Mouse (Mus musculus): ENCODE results near the gene Zmynd8. TPM values are rescaled to one million over a fixed set of nuclear protein-coding genes. Genes with fewer than 3 reads are reported as not detected.

The Zmynd8 gene
- polyA plus RNA-seq, 1 experiment, result 29.8 TPM

DNA sequence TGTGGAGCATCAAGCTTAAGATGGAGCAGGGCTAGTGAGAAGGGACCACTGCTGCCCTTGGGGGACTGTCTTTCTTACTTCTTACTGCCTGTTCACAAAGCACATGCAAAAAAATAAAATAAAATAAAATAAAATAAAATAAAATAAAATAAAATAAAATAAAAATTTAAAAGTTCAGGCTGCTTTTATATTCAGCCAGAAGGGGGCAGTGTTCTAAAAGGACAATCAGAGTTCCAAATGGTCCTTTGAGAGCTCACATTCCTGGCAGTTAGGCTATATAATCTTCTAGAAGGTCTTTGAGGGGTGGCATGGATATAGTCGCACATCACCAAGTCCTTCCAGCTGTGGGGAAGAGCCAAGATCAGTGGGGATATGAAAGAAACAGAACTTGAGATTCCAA is 112.3 kb downstream of the Zmynd8 start:
- DNase-seq, result no peak
- Histone ChIP-seq H3K4me3 (replicated peaks; ENCODE audit: extremely low read depth, low read depth, low read length) (no peak overlapping the region), H3K4me1 (ENCODE audit: control insufficient read depth, insufficient read depth, low read length) (no peaks in the 10 kb centered on the region)
- WGBS, result 73% methylated on average over 1 of the region's 1 CpGs
- TF ChIP-seq POLR2A (IDR thresholded peaks at IDR 0.05; ENCODE audit: borderline replicate concordance, extremely low read depth, low read depth, low read length) (no peak), CTCF (IDR thresholded peaks at IDR 0.05; ENCODE audit: insufficient read depth, low read length) (no peak)

DNA sequence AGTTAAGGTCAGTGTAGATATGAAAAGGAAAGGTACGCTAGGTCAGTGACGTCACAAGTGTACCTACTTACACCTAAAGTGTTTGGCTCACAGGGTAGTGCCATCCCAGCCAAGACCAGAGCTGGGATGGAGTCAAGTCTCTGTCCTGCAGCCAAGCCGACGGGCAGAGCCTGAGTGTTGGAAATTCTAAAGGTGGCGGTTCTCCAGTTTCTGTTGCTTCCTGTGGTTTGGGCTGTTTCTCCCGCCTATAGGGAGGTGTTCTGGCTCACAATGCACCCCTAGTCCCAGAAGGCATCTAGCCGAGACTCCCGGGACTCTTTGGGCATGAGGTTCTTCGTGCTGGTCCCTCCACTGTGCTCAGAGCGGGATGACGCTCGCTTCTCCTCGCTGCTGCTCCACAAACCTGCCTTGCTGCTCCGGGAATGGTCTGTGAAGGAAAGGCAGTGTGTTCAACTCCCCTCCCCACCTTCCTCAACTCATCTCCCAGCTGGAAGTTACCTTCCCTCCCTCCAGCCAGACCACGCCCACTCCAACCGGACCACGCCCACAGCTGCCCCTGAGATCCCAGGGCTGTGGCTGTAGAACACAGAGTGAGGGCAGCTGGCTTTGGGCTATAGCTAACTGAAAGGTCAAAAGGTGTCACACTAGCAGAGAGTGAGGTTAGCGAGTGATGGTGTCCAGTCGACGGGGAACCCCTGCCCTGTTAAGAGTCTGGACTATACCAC is 113.3 kb downstream of the Zmynd8 start:
- Histone ChIP-seq H3K4me3 (replicated peaks; ENCODE audit: extremely low read depth, low read depth, low read length) (no peak overlapping the region), H3K4me1 (ENCODE audit: control insufficient read depth, insufficient read depth, low read length) (no peaks in the 10 kb centered on the region)
- no peak for TF ChIP-seq POLR2A (IDR thresholded peaks at IDR 0.05; ENCODE audit: borderline replicate concordance, extremely low read depth, low read depth, low read length)
- no peak for DNase-seq
- WGBS, result 87% methylated on average over 20 of the region's 20 CpGs

DNA sequence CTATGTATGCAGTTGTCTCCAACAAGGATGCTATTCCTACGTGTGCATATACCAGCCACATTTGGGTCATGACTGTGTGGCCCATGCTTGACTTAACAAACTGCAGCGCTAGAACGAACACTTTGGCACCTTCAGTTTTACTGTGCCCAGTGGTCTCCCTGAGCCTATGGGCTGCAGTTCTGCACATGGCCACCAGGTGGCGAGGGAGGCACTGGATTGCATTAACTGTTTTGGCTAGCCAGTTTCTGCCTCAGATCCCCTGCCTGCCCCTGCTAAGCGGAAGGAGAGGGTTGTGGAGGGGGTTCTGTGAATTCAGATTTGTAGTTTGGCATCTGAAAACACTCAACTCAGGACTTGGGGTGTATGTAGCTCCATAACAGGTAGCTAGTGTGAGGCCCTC is 116.5 kb downstream of the Zmynd8 start:
- no peak overlapping the region for H3K4me3 ChIP-seq (replicated peaks; ENCODE audit: extremely low read depth, low read depth, low read length)
- DNase-seq, result peak; percentile 77
- WGBS, result 30% methylated on average over 5 of the region's 5 CpGs
- H3K4me1 ChIP-seq (ENCODE audit: control insufficient read depth, insufficient read depth, low read length), result no peaks in the 10 kb centered on the region
- peak; percentile 99 for TF ChIP-seq CTCF (IDR thresholded peaks at IDR 0.05; ENCODE audit: insufficient read depth, low read length)
- TF ChIP-seq POLR2A (IDR thresholded peaks at IDR 0.05; ENCODE audit: borderline replicate concordance, extremely low read depth, low read depth, low read length), result no peak

DNA sequence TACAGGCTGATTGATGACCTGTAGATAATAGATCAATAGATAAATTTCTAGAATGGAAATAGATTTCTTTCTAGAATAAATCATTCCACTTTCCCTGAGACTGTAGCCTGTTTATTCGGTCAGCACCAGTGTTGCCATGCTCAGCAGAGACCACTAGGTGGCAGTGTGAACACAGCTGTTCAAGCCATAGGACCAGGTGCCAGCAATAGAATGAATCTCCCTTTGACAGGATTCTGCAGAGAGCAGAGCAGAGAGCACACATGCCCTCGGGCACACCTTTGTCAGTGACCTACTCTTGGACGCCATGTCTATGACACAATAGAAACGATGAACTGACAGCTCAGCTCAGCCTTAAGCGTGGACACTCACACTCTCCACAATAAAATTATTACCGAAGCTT is 119.9 kb downstream of the Zmynd8 start:
- TF ChIP-seq CTCF (IDR thresholded peaks at IDR 0.05; ENCODE audit: insufficient read depth, low read length) (peak; percentile 95), POLR2A (IDR thresholded peaks at IDR 0.05; ENCODE audit: borderline replicate concordance, extremely low read depth, low read depth, low read length) (no peak)
- no peak overlapping the region for H3K4me3 ChIP-seq (replicated peaks; ENCODE audit: extremely low read depth, low read depth, low read length)
- peak; percentile 52 for DNase-seq
- H3K4me1 ChIP-seq (ENCODE audit: control insufficient read depth, insufficient read depth, low read length), result no peaks in the 10 kb centered on the region
- 20% methylated on average over 6 of the region's 6 CpGs for WGBS

DNA sequence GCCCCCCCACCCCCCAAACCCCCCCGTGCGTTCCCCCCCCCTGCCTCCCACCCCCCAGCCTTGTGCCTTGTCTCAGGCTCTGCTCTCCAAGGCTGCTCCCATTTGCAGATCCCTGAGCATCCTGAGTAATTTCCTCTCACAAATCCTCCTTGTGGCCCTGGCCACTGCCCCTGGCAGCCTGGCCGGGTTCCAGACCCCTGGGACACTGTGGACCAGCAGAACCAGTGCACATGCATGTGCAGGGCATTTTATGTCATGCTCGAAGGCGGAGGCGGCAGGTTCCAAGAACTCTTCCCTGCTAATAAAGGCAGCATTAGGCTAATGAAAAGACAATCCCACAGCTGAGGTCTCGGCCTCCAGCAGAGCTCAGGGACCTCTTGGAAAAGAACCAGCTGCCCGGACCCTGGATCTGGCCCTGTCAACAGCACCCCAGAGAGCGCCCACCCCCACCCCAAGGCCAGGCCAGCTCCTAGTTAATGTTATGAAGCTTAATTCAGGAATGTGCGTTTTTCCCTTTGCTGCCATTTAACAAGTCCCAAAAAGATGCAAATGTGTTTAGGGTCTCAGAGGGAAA is 129.4 kb downstream of the Zmynd8 start:
- TF ChIP-seq CTCF (IDR thresholded peaks at IDR 0.05; ENCODE audit: insufficient read depth, low read length) (no peak), POLR2A (IDR thresholded peaks at IDR 0.05; ENCODE audit: borderline replicate concordance, extremely low read depth, low read depth, low read length) (no peak)
- WGBS, result 61% methylated on average over 10 of the region's 10 CpGs
- no peaks in the 10 kb centered on the region for H3K4me1 ChIP-seq (ENCODE audit: control insufficient read depth, insufficient read depth, low read length)

DNA sequence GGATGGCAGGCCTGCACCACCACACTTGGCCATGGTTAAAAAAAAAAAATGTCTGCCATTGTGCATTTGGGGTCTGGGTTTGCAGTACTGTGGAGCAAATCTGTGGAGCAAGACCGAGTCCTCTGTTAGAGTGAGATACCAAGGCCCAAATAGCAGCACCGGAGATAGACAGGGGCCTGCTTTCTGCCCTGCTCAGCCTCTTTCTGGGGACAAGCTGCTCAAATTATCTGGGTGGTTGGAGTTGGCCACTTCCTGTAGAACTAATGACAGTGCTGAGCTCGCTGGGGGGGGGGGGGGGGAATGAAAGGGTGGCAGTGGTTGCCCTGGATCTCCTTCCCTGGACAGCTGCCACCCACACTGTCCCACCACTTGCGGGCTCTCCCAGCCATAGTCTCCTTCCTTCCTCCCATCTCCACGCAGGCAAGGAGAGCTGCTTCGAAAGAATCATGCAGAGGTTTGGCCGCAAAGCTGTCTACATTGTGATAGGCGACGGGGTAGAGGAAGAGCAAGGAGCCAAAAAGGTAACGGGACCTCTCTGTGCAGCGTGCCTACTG is 129.9 kb downstream of the Zmynd8 start:
- no peak for DNase-seq
- TF ChIP-seq POLR2A (IDR thresholded peaks at IDR 0.05; ENCODE audit: borderline replicate concordance, extremely low read depth, low read depth, low read length) (no peak), CTCF (IDR thresholded peaks at IDR 0.05; ENCODE audit: insufficient read depth, low read length) (no peak)
- Histone ChIP-seq H3K4me1 (ENCODE audit: control insufficient read depth, insufficient read depth, low read length) (no peaks in the 10 kb centered on the region), H3K4me3 (replicated peaks; ENCODE audit: extremely low read depth, low read depth, low read length) (no peak overlapping the region)
- 58% methylated on average over 10 of the region's 11 CpGs for WGBS

More for the DNA sequence above, 129.4 kb downstream of the Zmynd8 start:
- H3K4me3 ChIP-seq (replicated peaks; ENCODE audit: extremely low read depth, low read depth, low read length), result no peak overlapping the region
- DNase-seq, result no peak

DNA sequence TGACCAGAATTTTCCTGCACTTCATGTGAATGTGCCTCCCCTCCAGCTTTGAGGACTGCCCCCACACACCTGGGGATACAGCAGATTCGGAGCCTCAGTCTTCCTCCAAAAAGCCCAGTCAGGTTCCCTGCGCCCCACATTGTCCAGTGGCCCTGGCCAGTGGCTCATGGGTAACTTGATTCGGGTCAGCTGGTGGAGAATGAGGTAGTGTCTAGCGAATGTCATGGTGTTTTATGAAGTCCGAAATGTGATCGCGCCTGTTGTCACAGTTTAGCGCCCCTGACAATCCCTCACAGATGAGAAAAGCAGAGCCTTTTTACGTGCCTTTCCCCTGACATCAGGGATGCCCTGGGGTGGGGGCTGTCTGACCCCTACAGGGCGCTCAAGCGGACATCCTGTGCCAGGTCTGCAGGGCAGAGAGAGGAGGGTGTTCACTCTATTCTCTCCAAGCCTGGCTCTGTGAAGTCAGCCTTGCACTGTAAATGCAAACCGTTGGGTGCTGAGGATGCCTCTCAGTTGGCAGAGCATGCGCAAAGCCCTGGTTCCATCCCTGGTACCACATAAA is 139.3 kb downstream of the Zmynd8 start:
- Histone ChIP-seq H3K4me3 (replicated peaks; ENCODE audit: extremely low read depth, low read depth, low read length) (no peak overlapping the region), H3K4me1 (ENCODE audit: control insufficient read depth, insufficient read depth, low read length) (no peaks in the 10 kb centered on the region)
- WGBS, result 90% methylated on average over 13 of the region's 13 CpGs
- TF ChIP-seq POLR2A (IDR thresholded peaks at IDR 0.05; ENCODE audit: borderline replicate concordance, extremely low read depth, low read depth, low read length), result no peak
- no peak for TF ChIP-seq CTCF (IDR thresholded peaks at IDR 0.05; ENCODE audit: insufficient read depth, low read length)
- no peak for DNase-seq

DNA sequence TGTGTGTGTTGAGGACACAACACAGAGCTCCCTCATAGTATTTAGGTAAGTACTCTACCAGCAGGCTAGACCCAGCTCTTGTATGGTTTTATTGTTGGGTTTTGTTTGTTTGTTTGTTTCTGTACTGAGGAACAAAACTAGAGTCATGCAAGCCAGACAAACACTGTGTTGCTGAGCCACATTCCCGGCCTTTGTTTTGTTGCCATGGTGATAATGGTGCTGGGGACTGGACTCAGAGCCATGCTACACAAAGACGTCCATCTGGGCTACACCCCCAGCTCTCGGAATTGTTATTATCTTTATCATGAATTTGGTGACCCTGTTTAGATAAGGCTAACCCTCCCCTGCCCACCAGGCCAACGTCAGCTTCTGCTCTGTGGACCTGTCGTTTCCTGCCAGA is 140.3 kb downstream of the Zmynd8 start:
- 19% methylated on average over 5 of the region's 5 CpGs for WGBS
- no peak for TF ChIP-seq POLR2A (IDR thresholded peaks at IDR 0.05; ENCODE audit: borderline replicate concordance, extremely low read depth, low read depth, low read length)
- TF ChIP-seq CTCF (IDR thresholded peaks at IDR 0.05; ENCODE audit: insufficient read depth, low read length), result no peak
- DNase-seq, result no peak
- H3K4me3 ChIP-seq (replicated peaks; ENCODE audit: extremely low read depth, low read depth, low read length), result no peak overlapping the region
- H3K4me1 ChIP-seq (ENCODE audit: control insufficient read depth, insufficient read depth, low read length), result no peaks in the 10 kb centered on the region

DNA sequence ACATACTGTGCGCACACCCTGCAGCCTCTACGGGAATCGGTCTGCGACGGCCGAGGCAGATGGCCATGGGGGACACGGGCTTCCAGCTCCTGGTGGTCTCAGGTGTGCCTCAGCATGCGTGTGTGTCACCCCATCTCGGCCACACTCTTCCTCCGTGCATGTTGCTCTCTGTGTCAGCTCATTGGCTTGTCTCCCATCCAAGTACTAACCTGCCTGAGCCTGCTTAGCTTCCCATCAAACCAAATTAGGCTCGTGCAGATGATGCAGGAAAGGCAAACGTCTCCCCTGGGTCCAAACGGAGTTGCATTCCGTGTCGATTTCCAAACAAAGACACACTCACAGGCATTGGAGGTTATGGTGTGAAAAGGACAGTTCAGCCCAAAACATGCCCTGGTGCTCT is 141.0 kb downstream of the Zmynd8 start:
- 76% methylated on average over 15 of the region's 15 CpGs for WGBS
- DNase-seq, result no peak
- TF ChIP-seq POLR2A (IDR thresholded peaks at IDR 0.05; ENCODE audit: borderline replicate concordance, extremely low read depth, low read depth, low read length), result no peak
- no peak overlapping the region for H3K4me3 ChIP-seq (replicated peaks; ENCODE audit: extremely low read depth, low read depth, low read length)
- no peaks in the 10 kb centered on the region for H3K4me1 ChIP-seq (ENCODE audit: control insufficient read depth, insufficient read depth, low read length)

DNA sequence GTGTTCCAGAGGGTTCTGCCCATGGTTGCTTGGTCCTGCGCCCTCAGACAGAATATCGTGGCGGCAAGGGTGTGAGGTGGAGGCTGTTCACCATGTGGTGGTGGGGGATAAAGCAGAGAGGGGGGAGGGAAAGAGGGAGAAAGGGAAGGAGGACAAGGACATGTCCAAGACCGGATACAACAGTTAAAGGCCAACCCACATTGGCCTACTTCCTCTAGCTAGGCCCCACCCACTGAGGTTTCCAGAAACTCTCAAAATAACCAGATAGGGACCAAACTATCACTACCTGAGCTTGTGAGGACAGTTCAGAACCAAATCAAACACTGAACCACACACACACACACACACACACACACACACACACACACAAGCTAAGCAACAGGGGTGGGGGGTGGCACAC is 146.1 kb downstream of the Zmynd8 start:
- 75% methylated on average over 4 of the region's 4 CpGs for WGBS
- no peak for DNase-seq
- no peak for TF ChIP-seq POLR2A (IDR thresholded peaks at IDR 0.05; ENCODE audit: borderline replicate concordance, extremely low read depth, low read depth, low read length)
- TF ChIP-seq CTCF (IDR thresholded peaks at IDR 0.05; ENCODE audit: insufficient read depth, low read length), result no peak
- peaks cover 2% of the 10 kb centered on the region; the same call in 1 of the 2 replicates for H3K4me1 ChIP-seq (ENCODE audit: control insufficient read depth, insufficient read depth, low read length)
- H3K4me3 ChIP-seq (replicated peaks; ENCODE audit: extremely low read depth, low read depth, low read length), result no peak overlapping the region
